Mouse (Mus musculus) spleen, postnatal 36 days (tissue): ENCODE data around the gene Dhx58.
"Not testable (repeated sequence)": the region's sequence is repeated elsewhere in the genome, so short reads cannot be mapped to it uniquely, and the experiment has no call there.

ENCODE experiments used
- DNase-seq, 2 experiments: peaks; one replicate each; pipeline ENCODE4 v3.0.0; 2022; ENCODE audit warnings: low spot score in 2 of 2, mixed read lengths in 1 of 2

Dhx58 gene

GRCm38 (mm10) chr11:100701301-100701700, 2.8 kb downstream of the Dhx58 start:
- DNase-seq: peak; percentile 71 to 80

- no peak for DNase-seq
Observed at GRCm38 (mm10) chr11:100700710-100701109, 3.4 kb downstream of the Dhx58 start.

- no peak for DNase-seq
Observed at GRCm38 (mm10) chr11:100697921-100698320, 6.2 kb downstream of the Dhx58 start.

GRCm38 (mm10) chr11:100694926-100695325, 9.1 kb downstream of the Dhx58 start:
- DNase-seq: peak; percentile 50 to 58

GRCm38 (mm10) chr11:100693154-100693553, 10.9 kb downstream of the Dhx58 start:
- DNase-seq: no peak

- no peak for DNase-seq
Observed at GRCm38 (mm10) chr11:100692164-100692616, 11.9 kb downstream of the Dhx58 start, which contains the start of gene Zfp385c. Gene Zfp385c, minus strand, starts transcription at chr11:100692455.

GRCm38 (mm10) chr11:100690389-100690788, 13.7 kb downstream of the Dhx58 start:
- no peak for DNase-seq

- DNase-seq: no peak
Observed at GRCm38 (mm10) chr11:100688443-100688842, 15.6 kb downstream of the Dhx58 start.

- DNase-seq: no peak
Observed at GRCm38 (mm10) chr11:100687265-100687664, 16.8 kb downstream of the Dhx58 start.

GRCm38 (mm10) chr11:100685371-100685770, 18.7 kb downstream of the Dhx58 start:
- no peak for DNase-seq

- no peak for DNase-seq
Observed at GRCm38 (mm10) chr11:100684084-100684483, 20.0 kb downstream of the Dhx58 start.

- DNase-seq: no peak
Observed at GRCm38 (mm10) chr11:100682526-100682925, 21.5 kb downstream of the Dhx58 start.

- no peak for DNase-seq
Observed at GRCm38 (mm10) chr11:100681826-100682225, 22.2 kb downstream of the Dhx58 start.

- DNase-seq: no peak
Observed at GRCm38 (mm10) chr11:100677810-100678209, 26.3 kb downstream of the Dhx58 start.

- no peak for DNase-seq
Observed at GRCm38 (mm10) chr11:100673169-100673568, 30.9 kb downstream of the Dhx58 start.

- no peak for DNase-seq
Observed at GRCm38 (mm10) chr11:100671956-100672355, 32.1 kb downstream of the Dhx58 start.

GRCm38 (mm10) chr11:100671049-100671448, 33.0 kb downstream of the Dhx58 start:
- DNase-seq: no peak

GRCm38 (mm10) chr11:100659806-100660205, 44.3 kb downstream of the Dhx58 start:
- no peak for DNase-seq

- DNase-seq: no peak
Observed at GRCm38 (mm10) chr11:100656458-100656857, 47.6 kb downstream of the Dhx58 start.

GRCm38 (mm10) chr11:100655589-100655988, 48.5 kb downstream of the Dhx58 start:
- not testable (repeated sequence) for DNase-seq

- DNase-seq: no peak
Observed at GRCm38 (mm10) chr11:100651748-100652147, 52.3 kb downstream of the Dhx58 start.

- DNase-seq: no peak
Observed at GRCm38 (mm10) chr11:100651205-100651604, 52.9 kb downstream of the Dhx58 start.

GRCm38 (mm10) chr11:100648405-100648804, 55.7 kb downstream of the Dhx58 start:
- no peak for DNase-seq

- peak; percentile 25 to 37 for DNase-seq
Observed at GRCm38 (mm10) chr11:100646265-100646664, 57.8 kb downstream of the Dhx58 start.
